Mouse (Mus musculus): ENCODE measurements around the gene Traf3. TPM values are rescaled to one million over a fixed set of nuclear protein-coding genes. Genes with fewer than 3 reads are reported as not detected.

Gene Traf3
- polyA plus RNA-seq, 1 experiment: 9.9 TPM

DNA sequence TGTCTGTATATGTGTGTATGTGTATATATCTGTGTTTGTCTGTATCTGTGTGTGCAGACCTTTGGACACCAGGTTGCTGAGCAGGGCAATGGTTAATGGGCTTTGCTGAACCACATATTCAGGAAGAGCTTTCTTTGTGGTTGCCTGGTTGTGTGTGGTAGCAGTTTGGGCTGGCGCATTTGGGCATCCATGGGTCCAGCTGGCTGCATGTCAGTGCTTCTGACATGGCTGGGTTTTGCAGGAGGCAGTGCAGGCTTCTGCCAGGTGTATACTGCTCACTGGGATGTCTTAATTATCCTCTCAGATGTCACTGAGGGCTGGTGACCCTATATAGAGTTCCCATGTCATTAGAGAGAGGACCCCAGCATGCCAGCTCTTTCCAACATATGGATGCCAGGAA, 10.4 kb upstream of the Traf3 start:
- H3K4me3 ChIP-seq (ENCODE audit: insufficient read depth, poor library complexity, severe bottlenecking): no peak overlapping the region
- H3K79me3 ChIP-seq (ENCODE audit: low read depth): no peaks in the 10 kb centered on the region
- TF ChIP-seq CTCF (IDR thresholded peaks at IDR 0.05; ENCODE audit: control insufficient read depth, insufficient read depth, insufficient read length) (no peak), CEBPB (IDR thresholded peaks at IDR 0.05; ENCODE audit: low read depth) (no peak), FOSL1 (IDR thresholded peaks at IDR 0.05; ENCODE audit: insufficient read depth, low read length, poor library complexity, severe bottlenecking) (no peak), MYOG (IDR thresholded peaks at IDR 0.05; ENCODE audit: control insufficient read depth, extremely low read depth, insufficient read length) (no peak), MYOD1 (IDR thresholded peaks at IDR 0.05; ENCODE audit: control insufficient read depth, insufficient read length, low read depth) (no peak), MAX (IDR thresholded peaks at IDR 0.05) (no peak), USF1 (IDR thresholded peaks at IDR 0.05; ENCODE audit: low read depth) (no peak)
- H3K27me3 ChIP-seq (ENCODE audit: control insufficient read depth, insufficient read depth, insufficient read length): no peaks in the 10 kb centered on the region
- H3K36me3 ChIP-seq (ENCODE audit: control insufficient read depth, insufficient read depth): no peaks in the 10 kb centered on the region
- H3ac ChIP-seq (ENCODE audit: control insufficient read depth, insufficient read length, low read depth): no peak overlapping the region
- no peaks in the 10 kb centered on the region for H3K79me2 ChIP-seq (ENCODE audit: control insufficient read depth, insufficient read depth)

DNA sequence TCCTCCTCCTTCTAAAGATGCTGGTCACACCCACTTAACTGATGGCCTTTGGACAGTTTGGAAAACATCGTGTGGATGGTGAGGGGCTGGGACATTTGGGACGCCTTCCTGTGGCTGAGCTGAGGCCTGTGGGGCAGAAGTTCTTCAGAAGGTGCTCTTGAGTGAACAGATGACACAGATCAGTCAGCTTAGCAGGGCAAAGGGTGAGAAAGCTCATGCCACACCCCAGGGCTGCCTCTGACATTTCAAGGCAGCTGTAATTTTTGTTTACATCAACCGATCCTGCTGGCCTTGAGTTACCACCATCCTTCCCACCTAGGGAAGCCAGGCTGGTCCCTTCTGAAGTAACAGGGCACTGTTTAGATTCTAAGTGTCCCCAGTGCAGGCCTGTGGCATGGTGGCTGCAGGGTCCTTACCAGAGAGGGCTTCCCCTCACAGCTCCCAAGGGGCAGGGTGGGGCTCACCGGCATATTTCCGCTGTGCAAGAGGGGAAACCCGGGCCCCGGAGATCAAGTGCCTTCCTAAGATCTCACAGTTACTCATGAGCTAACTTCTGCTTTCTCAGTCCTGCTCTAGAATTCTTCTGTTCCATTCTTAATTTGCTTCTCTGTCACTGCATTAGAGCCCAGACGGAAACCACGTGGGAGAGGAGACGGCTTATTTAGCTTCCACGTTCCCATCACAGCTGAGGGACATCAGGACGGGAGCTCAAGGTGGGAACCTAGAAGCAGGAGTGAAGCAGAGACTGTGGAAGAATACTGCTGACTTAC, 6.3 kb upstream of the Traf3 start:
- Histone ChIP-seq H3K79me2 (ENCODE audit: control insufficient read depth, insufficient read depth) (no peaks in the 10 kb centered on the region), H3K36me3 (ENCODE audit: control insufficient read depth, insufficient read depth) (no peaks in the 10 kb centered on the region), H3K79me3 (ENCODE audit: low read depth) (no peaks in the 10 kb centered on the region), H3K27me3 (ENCODE audit: control insufficient read depth, insufficient read depth, insufficient read length) (no peaks in the 10 kb centered on the region), H3ac (ENCODE audit: control insufficient read depth, insufficient read length, low read depth) (no peak overlapping the region), H3K4me3 (ENCODE audit: insufficient read depth, poor library complexity, severe bottlenecking) (no peak overlapping the region)
- TF ChIP-seq CEBPB (IDR thresholded peaks at IDR 0.05; ENCODE audit: low read depth) (no peak), MYOD1 (IDR thresholded peaks at IDR 0.05; ENCODE audit: control insufficient read depth, insufficient read length, low read depth) (peak; percentile 46), MAX (IDR thresholded peaks at IDR 0.05) (peak; percentile 64)

DNA sequence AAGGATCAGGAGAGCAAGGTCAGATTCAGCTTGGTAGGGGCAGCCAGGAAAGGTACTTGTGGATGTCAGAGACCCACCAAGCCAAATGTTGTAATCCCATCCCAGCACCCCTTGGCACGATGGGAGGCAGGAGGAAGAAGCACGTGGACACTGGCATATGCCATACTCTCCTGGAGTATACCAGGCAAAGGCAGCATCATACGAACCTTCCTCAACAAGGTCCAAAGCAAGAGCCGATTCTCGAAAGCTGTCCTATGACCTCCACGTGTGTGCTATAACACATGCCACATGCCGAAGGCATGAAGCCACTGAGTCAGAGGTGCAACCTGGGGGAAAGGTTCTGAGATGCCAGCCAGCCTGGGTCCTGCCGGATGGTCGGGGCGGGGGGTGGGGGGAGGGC, 5.3 kb upstream of the Traf3 start:
- no peaks in the 10 kb centered on the region for H3K79me2 ChIP-seq (ENCODE audit: control insufficient read depth, insufficient read depth)
- no peaks in the 10 kb centered on the region for H3K36me3 ChIP-seq (ENCODE audit: control insufficient read depth, insufficient read depth)
- H3K27me3 ChIP-seq (ENCODE audit: control insufficient read depth, insufficient read depth, insufficient read length): no peaks in the 10 kb centered on the region
- H3K79me3 ChIP-seq (ENCODE audit: low read depth): no peaks in the 10 kb centered on the region
- no peak overlapping the region for H3ac ChIP-seq (ENCODE audit: control insufficient read depth, insufficient read length, low read depth)
- no peak for TF ChIP-seq MYOD1 (IDR thresholded peaks at IDR 0.05; ENCODE audit: control insufficient read depth, insufficient read length, low read depth)
- no peak for TF ChIP-seq CTCF (IDR thresholded peaks at IDR 0.05; ENCODE audit: control insufficient read depth, insufficient read depth, insufficient read length)
- TF ChIP-seq MYOG (IDR thresholded peaks at IDR 0.05; ENCODE audit: control insufficient read depth, extremely low read depth, insufficient read length): no peak
- TF ChIP-seq CEBPB (IDR thresholded peaks at IDR 0.05; ENCODE audit: low read depth): no peak
- no peak for TF ChIP-seq MAX (IDR thresholded peaks at IDR 0.05)
- no peak for TF ChIP-seq USF1 (IDR thresholded peaks at IDR 0.05; ENCODE audit: low read depth)
- TF ChIP-seq FOSL1 (IDR thresholded peaks at IDR 0.05; ENCODE audit: insufficient read depth, low read length, poor library complexity, severe bottlenecking): no peak
- no peak overlapping the region for H3K4me3 ChIP-seq (ENCODE audit: insufficient read depth, poor library complexity, severe bottlenecking)

DNA sequence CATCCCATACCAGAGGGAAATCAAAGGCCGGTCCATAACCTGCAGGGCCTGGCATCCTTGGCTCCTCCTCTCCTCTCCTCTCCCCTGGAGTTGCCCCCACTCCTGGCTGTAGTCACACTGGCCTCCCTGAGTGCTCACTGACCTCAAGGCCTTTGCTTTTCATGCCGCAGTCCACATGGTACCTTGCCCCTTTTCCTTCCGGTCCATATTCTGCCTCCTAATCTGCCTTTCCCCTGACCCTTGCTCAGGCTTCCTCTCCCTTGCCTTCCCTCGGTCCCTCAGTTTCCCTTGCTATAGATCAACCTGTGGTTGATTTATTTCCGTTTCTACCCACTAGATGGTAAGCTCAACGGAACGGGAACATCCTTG, 4.2 kb upstream of the Traf3 start:
- no peak for TF ChIP-seq FOSL1 (IDR thresholded peaks at IDR 0.05; ENCODE audit: insufficient read depth, low read length, poor library complexity, severe bottlenecking)
- TF ChIP-seq MAX (IDR thresholded peaks at IDR 0.05): no peak
- no peak for TF ChIP-seq CTCF (IDR thresholded peaks at IDR 0.05; ENCODE audit: control insufficient read depth, insufficient read depth, insufficient read length)
- no peak for TF ChIP-seq MYOD1 (IDR thresholded peaks at IDR 0.05; ENCODE audit: control insufficient read depth, insufficient read length, low read depth)
- no peak for TF ChIP-seq USF1 (IDR thresholded peaks at IDR 0.05; ENCODE audit: low read depth)
- no peak for TF ChIP-seq MYOG (IDR thresholded peaks at IDR 0.05; ENCODE audit: control insufficient read depth, extremely low read depth, insufficient read length)
- no peak for TF ChIP-seq CEBPB (IDR thresholded peaks at IDR 0.05; ENCODE audit: low read depth)
- H3K79me3 ChIP-seq (ENCODE audit: low read depth): peaks cover 2% of the 10 kb centered on the region
- H3K79me2 ChIP-seq (ENCODE audit: control insufficient read depth, insufficient read depth): peaks cover 3% of the 10 kb centered on the region
- no peak overlapping the region for H3ac ChIP-seq (ENCODE audit: control insufficient read depth, insufficient read length, low read depth)
- no peaks in the 10 kb centered on the region for H3K36me3 ChIP-seq (ENCODE audit: control insufficient read depth, insufficient read depth)
- H3K27me3 ChIP-seq (ENCODE audit: control insufficient read depth, insufficient read depth, insufficient read length): no peaks in the 10 kb centered on the region
- H3K4me3 ChIP-seq (ENCODE audit: insufficient read depth, poor library complexity, severe bottlenecking): no peak overlapping the region

DNA sequence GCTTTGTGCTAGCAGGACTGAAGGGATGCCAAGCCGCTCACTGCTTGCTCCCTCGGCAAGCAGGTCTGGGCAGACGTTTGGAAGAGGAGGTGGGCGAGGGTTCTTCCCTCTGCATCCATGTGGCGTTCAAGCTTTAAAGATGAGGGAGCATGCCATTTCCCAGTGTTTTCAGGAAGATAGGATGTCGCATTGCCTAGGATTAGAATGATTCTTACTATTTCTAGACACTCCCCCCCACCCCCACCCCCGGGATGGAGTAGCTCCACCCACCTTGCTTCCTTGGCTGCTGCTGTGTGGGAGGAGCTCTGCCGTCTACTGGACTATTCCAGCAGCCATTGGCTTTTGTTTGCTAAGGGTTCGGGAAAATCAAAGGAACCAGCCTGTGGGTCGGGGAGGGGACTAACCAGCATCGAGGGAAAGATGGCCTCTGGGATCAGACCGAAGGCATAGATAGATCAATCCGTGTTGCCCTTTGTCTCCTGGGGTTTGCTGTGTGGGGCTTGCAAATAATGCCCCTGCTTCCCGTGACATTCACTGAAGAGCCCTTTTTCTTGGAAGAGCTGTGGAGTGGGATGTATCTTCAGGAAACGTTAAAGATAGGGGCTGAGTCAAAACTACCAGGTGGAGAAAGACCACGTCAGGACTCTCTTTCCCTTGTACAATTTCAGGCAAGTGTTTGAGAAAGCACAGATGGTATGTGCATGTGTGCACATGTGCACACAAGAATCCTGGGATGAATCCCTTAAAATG, 3.7 kb upstream of the Traf3 start:
- Histone ChIP-seq H3ac (ENCODE audit: control insufficient read depth, insufficient read length, low read depth) (no peak overlapping the region), H3K79me3 (ENCODE audit: low read depth) (peaks cover 8% of the 10 kb centered on the region), H3K27me3 (ENCODE audit: control insufficient read depth, insufficient read depth, insufficient read length) (no peaks in the 10 kb centered on the region), H3K36me3 (ENCODE audit: control insufficient read depth, insufficient read depth) (no peaks in the 10 kb centered on the region), H3K79me2 (ENCODE audit: control insufficient read depth, insufficient read depth) (peaks cover 9% of the 10 kb centered on the region), H3K4me3 (ENCODE audit: insufficient read depth, poor library complexity, severe bottlenecking) (no peak overlapping the region)
- no peak for TF ChIP-seq USF1 (IDR thresholded peaks at IDR 0.05; ENCODE audit: low read depth)

DNA sequence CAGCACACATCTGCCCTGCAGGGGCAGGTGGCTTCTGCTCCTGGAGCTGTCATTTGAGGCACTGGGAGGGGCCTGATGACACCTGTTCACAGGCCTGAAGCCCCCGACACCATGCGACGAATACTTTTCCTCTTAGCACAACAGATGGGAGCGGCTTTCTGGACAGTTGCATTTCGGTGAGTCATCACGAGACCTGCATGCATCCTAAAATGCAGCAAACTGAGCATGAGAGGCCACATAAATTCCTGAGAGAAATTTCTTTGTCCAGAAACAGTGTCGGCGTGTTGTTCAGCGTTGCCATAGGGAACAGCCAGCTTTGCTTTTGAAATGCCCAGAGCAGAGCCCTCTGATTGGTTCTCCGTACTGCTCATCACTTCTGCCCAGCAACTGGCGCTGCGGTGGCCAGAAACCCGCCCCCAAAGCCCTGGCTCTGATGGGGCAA, 1.8 kb upstream of the Traf3 start:
- TF ChIP-seq MYOD1 (IDR thresholded peaks at IDR 0.05; ENCODE audit: control insufficient read depth, insufficient read length, low read depth): peak; percentile 70
- TF ChIP-seq MYOG (IDR thresholded peaks at IDR 0.05; ENCODE audit: control insufficient read depth, extremely low read depth, insufficient read length): no peak
- peaks cover 8% of the 10 kb centered on the region for H3K36me3 ChIP-seq (ENCODE audit: control insufficient read depth, insufficient read depth)
- H3K79me3 ChIP-seq (ENCODE audit: low read depth): peaks cover 24% of the 10 kb centered on the region
- no peaks in the 10 kb centered on the region for H3K27me3 ChIP-seq (ENCODE audit: control insufficient read depth, insufficient read depth, insufficient read length)
- H3ac ChIP-seq (ENCODE audit: control insufficient read depth, insufficient read length, low read depth): peak overlapping the region; percentile 5
- H3K79me2 ChIP-seq (ENCODE audit: control insufficient read depth, insufficient read depth): peaks cover 27% of the 10 kb centered on the region
- no peak overlapping the region for H3K4me3 ChIP-seq (ENCODE audit: insufficient read depth, poor library complexity, severe bottlenecking)
